Mouse (Mus musculus) spleen, adult 2 months (tissue): ENCODE measurements around the gene Psmd4. TPM values are rescaled to one million over a fixed set of nuclear protein-coding genes. Genes with fewer than 3 reads are reported as not detected.

Source experiments
- DNase-seq, 2 experiments: peaks; one replicate each; pipeline versions ENCODE4 v3.0.0 to v3.0.0-alpha.2; 2012 to 2021; ENCODE audit warnings: low spot score in 2 of 2, low read depth in 1 of 2
- H3K27ac ChIP-seq: fragments of 200-500 bp; 2 replicates; pipeline ENCODE4 v1.5.1; 2012; ENCODE audit warnings: low read length, inconsistent platforms; ENCODE audit not compliant: insufficient read depth
- H3K27me3 ChIP-seq: fragments of 200-500 bp; 2 replicates; pipeline ENCODE4 v1.6.1; 2012; ENCODE audit warnings: mild to moderate bottlenecking, moderate library complexity, low read length, inconsistent platforms; ENCODE audit not compliant: control insufficient read depth, insufficient read depth
- H3K36me3 ChIP-seq: fragments of 200-500 bp; 2 replicates; pipeline ENCODE4 v1.6.1; 2012; ENCODE audit warnings: mild to moderate bottlenecking, low read length, inconsistent platforms; ENCODE audit not compliant: control insufficient read depth, insufficient read depth
- H3K4me1 ChIP-seq: fragments of 200-500 bp; 2 replicates; pipeline ENCODE4 v1.6.1; 2011; ENCODE audit warnings: inconsistent platforms; ENCODE audit not compliant: control insufficient read depth, insufficient read depth, insufficient read length
- H3K4me3 ChIP-seq: fragments of 200-500 bp; 2 replicates; pipeline ENCODE4 v1.5.1; 2011; ENCODE audit warnings: mild to moderate bottlenecking, inconsistent platforms; ENCODE audit not compliant: insufficient read depth, insufficient read length; ENCODE audit errors: extremely low read depth
- CTCF ChIP-seq: fragments of 200-500 bp; IDR thresholded peaks from 2 replicates; pipeline ENCODE4 v1.5.1; 2011; ENCODE audit warnings: mild to moderate bottlenecking, inconsistent platforms; ENCODE audit not compliant: insufficient read depth, insufficient read length, insufficient replicate concordance; ENCODE audit errors: extremely low read depth
- POLR2A ChIP-seq: fragments of 200-500 bp; IDR thresholded peaks from 2 replicates; pipeline ENCODE4 v1.6.1; 2011; ENCODE audit warnings: low read depth, low read length, inconsistent platforms
- WGBS: fragments of 180-500 bp; shearing (Covaris S2); methylation state at CpG from one replicate; pipeline ENCODE4 v1.1.7; 2018; 5-methylcytosine and 5-hydroxymethylcytosine counted together
- polyA plus RNA-seq: library from polyadenylated mRNA; depleted of rRNA; stranded (reverse); fragments of >200 nt; gene quantifications from 2 replicates; pipeline ENCODE4 v1.2.3, GENCODE M21; 2012

The Psmd4 gene
- polyA plus RNA-seq, 1 experiment: 90.5 TPM

GRCm38 (mm10) chr3:95005651-95006050 is 36.8 kb downstream of the Psmd4 start:
- Histone ChIP-seq H3K4me3 (no peak overlapping the region), H3K36me3 (peaks cover 54% of the 10 kb centered on the region), H3K27me3 (no peaks in the 10 kb centered on the region), H3K27ac (no peak overlapping the region), H3K4me1 (no peaks in the 10 kb centered on the region)
- no peak for DNase-seq
- 91% methylated on average over 3 of the region's 3 CpGs for WGBS
- no peak for TF ChIP-seq POLR2A
- TF ChIP-seq CTCF: no peak

- Histone ChIP-seq H3K4me3 (no peak overlapping the region), H3K4me1 (no peaks in the 10 kb centered on the region), H3K27me3 (no peaks in the 10 kb centered on the region), H3K27ac (no peak overlapping the region), H3K36me3 (peaks cover 49% of the 10 kb centered on the region)
- TF ChIP-seq POLR2A: no peak
- no peak for TF ChIP-seq CTCF
- DNase-seq: no peak
Observed at GRCm38 (mm10) chr3:95003273-95003672, 39.1 kb downstream of the Psmd4 start.

GRCm38 (mm10) chr3:95002569-95002968 is 39.8 kb downstream of the Psmd4 start:
- H3K4me1 ChIP-seq: no peaks in the 10 kb centered on the region
- no peaks in the 10 kb centered on the region for H3K27me3 ChIP-seq
- WGBS: 90% methylated on average over 4 of the region's 4 CpGs
- DNase-seq: no peak
- H3K27ac ChIP-seq: no peak overlapping the region
- H3K4me3 ChIP-seq: no peak overlapping the region
- H3K36me3 ChIP-seq: peaks cover 44% of the 10 kb centered on the region
- TF ChIP-seq POLR2A: no peak
- no peak for TF ChIP-seq CTCF

DNA sequence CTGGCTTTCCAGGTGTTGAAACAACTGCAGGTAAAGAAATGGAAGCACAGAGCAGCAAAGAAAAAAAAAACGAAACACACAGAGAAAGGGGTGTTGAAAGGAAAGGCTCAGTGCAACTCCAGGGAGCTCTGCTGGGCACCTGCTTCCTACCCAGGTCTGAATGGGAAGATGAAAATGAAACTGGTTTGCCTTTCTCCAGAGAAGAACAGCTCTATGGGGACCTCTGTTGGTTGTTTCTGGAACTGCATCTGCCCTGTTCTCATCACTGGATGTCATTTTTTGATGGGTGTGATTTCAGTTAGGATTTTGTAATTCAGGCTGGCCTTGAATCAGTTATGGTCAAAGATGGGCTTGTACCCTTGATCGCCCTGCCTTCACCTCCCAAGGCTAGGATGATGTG is 45.5 kb downstream of the Psmd4 start:
- peak; percentile 66 to 84 for DNase-seq
- Histone ChIP-seq H3K27me3 (no peaks in the 10 kb centered on the region), H3K4me3 (no peak overlapping the region), H3K27ac (no peak overlapping the region), H3K4me1 (no peaks in the 10 kb centered on the region), H3K36me3 (peaks cover 39% of the 10 kb centered on the region)
- TF ChIP-seq POLR2A (no peak), CTCF (peak; percentile 71; the same call in 1 of the 2 replicates)
- 25% methylated on average over 2 of the region's 2 CpGs for WGBS

DNA sequence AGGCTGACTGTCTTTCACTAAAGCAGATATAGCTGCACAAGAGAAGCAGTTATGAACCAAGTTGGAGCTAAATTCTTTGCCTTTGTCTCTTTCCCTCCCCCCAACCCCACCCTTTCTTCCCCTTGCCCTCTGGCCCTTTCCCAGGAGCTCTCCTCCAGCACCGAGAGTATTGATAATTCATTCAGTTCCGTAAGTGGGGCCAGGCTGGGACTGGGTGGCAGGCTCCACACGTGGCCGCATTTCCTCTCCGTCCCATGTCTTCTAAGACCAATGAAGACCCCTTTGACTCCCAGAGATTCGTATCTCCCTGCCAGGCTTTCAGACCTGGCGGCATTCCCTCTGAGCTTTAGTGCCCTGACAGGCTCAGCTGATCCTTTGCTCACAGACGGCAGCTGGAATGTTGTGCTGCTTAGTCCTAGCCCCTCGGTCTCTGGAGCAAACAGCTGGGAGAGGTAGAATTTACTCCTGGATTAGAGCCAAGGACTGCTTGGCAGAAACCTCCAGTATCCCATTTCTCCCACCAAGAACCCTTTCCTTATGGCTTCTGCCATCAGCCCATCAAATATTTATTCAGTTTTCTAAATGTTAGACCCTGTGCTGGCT is 53.2 kb downstream of the Psmd4 start:
- 88% methylated on average over 9 of the region's 9 CpGs for WGBS
- DNase-seq: no peak
- Histone ChIP-seq H3K4me3 (no peak overlapping the region), H3K36me3 (peaks cover 25% of the 10 kb centered on the region), H3K27ac (no peak overlapping the region), H3K27me3 (no peaks in the 10 kb centered on the region), H3K4me1 (no peaks in the 10 kb centered on the region)
- TF ChIP-seq POLR2A: no peak

- no peaks in the 10 kb centered on the region for H3K4me1 ChIP-seq
- DNase-seq: no peak
Observed at GRCm38 (mm10) chr3:94987578-94987977, 54.8 kb downstream of the Psmd4 start.

GRCm38 (mm10) chr3:94985513-94985912 is 56.9 kb downstream of the Psmd4 start:
- H3K4me1 ChIP-seq: no peaks in the 10 kb centered on the region; the same call in 1 of the 2 replicates
- no peak overlapping the region for H3K27ac ChIP-seq
- H3K4me3 ChIP-seq: no peak overlapping the region
- TF ChIP-seq CTCF (no peak), POLR2A (no peak)
- no peak for DNase-seq
- peaks cover 22% of the 10 kb centered on the region for H3K36me3 ChIP-seq
- no peaks in the 10 kb centered on the region for H3K27me3 ChIP-seq
- WGBS: 97% methylated on average over 2 of the region's 2 CpGs

More at GRCm38 (mm10) chr3:94987578-94987977, 54.8 kb downstream of the Psmd4 start:
- Histone ChIP-seq H3K27me3 (no peaks in the 10 kb centered on the region), H3K36me3 (peaks cover 19% of the 10 kb centered on the region), H3K27ac (no peak overlapping the region), H3K4me3 (no peak overlapping the region)
- TF ChIP-seq POLR2A: no peak
- TF ChIP-seq CTCF: no peak
